Mouse (Mus musculus) hindbrain, embryonic 16.5 days (tissue): ENCODE measurements at regions not wholly inside any gene's neighbourhood (a gene's known extent, or its start where the extent isn't known, plus 50 kb on each side); places are given as distances from the start of the nearest gene placed in this dataset.
"Not testable (repeated sequence)": the region's sequence is repeated elsewhere in the genome, so short reads cannot be mapped to it uniquely, and the experiment has no call there.

Source experiments
- ATAC-seq: fragments of 200-750 bp; cut with Nextera tagmentation; 2 replicates; pipeline ENCODE4 v1.8.0; 2017; ENCODE audit warnings: moderate TSS enrichment, moderate library complexity
- H3K27ac ChIP-seq: fragments of 300-500 bp; sonication (generic); 2 replicates; pipeline ENCODE4 v1.5.1; 2014; ENCODE audit warnings: low read depth, mild to moderate bottlenecking, control low read depth, low read length, moderate library complexity
- H3K27me3 ChIP-seq: fragments of 300-500 bp; sonication (generic); replicated peaks from 2 replicates; pipeline ENCODE4 v1.6.1; 2014; ENCODE audit warnings: low read length; ENCODE audit not compliant: control insufficient read depth, insufficient read depth
- H3K36me3 ChIP-seq: fragments of 300-500 bp; sonication (generic); 2 replicates; pipeline ENCODE4 v1.6.1; 2014; ENCODE audit warnings: mild to moderate bottlenecking, low read length, moderate library complexity, mixed read lengths; ENCODE audit not compliant: control insufficient read depth, insufficient read depth
- H3K4me1 ChIP-seq: fragments of 300-500 bp; sonication (generic); 2 replicates; pipeline ENCODE4 v1.6.1; 2014; ENCODE audit warnings: low read depth, low read length; ENCODE audit not compliant: control insufficient read depth, insufficient read depth
- H3K4me2 ChIP-seq: fragments of 300-500 bp; sonication (generic); 2 replicates; pipeline ENCODE4 v1.6.1; 2014; ENCODE audit warnings: mild to moderate bottlenecking, low read length, control low read depth, moderate library complexity
- H3K4me3 ChIP-seq: fragments of 300-500 bp; sonication (generic); 2 replicates; pipeline ENCODE4 v1.5.1; 2014; ENCODE audit warnings: mild to moderate bottlenecking, low read length, control low read depth, moderate library complexity
- H3K9ac ChIP-seq: fragments of 300-500 bp; sonication (generic); 2 replicates; pipeline ENCODE4 v1.6.1; 2014; ENCODE audit warnings: low read depth, mild to moderate bottlenecking, control low read depth, low read length, moderate library complexity
- H3K9me3 ChIP-seq: fragments of 300-500 bp; sonication (generic); 2 replicates; pipeline ENCODE4 v1.6.1; 2014; ENCODE audit warnings: mild to moderate bottlenecking, low read length, moderate library complexity; ENCODE audit not compliant: control insufficient read depth
- WGBS: fragments of 180-500 bp; shearing (Covaris S2); extraction: QIAGEN DNeasy Blood & Tissue Kit; methylation state at CpG from one replicate; pipeline ENCODE4 v1.1.7; 2014; 5-methylcytosine and 5-hydroxymethylcytosine counted together

DNA sequence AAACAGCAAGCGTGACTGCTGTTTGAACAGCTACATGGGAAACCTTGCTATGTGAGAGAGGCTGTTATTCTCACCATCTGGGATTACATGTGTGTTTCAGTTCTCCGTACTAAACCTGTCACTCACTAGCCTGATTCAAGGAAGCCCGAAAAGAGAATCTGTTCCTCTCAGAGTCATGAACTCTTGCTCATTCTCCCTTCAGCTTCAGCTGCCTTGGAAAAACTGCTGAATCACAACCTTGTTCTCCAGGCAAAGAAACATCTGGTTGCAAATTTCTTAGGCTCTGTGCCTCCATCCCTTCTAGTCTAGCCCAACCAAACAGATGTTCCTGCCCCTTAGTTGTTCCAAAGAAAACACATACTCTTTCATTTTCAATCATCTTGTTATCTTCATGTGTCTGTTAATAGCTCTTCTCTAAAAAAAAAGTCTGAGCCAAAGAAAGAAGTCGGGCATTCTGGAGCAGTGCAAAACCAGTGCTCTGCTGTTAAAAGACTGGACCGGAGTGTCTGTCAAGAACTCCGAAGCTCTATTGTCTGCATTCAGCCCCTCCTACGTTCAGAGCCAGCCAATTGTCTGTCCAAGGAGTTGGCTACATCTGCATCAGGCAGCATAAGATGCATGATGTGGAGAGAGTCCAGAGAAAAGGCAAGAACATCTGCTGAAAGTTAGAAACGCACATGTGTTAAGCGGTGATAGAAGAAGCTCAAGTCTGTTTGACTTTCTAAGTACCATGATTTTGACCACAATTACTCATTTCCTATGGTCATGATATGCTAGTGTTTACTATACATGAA lies 313.8 kb upstream of the Pkdcc start:
- no peak overlapping the region for H3K4me3 ChIP-seq
- H3K27ac ChIP-seq, result no peak overlapping the region
- WGBS, result 54% methylated on average over 9 of the region's 9 CpGs
- no peaks in the 10 kb centered on the region for H3K36me3 ChIP-seq
- no peaks in the 10 kb centered on the region for H3K27me3 ChIP-seq
- no peaks in the 10 kb centered on the region for H3K9me3 ChIP-seq
- H3K4me1 ChIP-seq, result no peaks in the 10 kb centered on the region
- no peak overlapping the region for H3K9ac ChIP-seq
- no peak for ATAC-seq
- H3K4me2 ChIP-seq, result no peak overlapping the region

DNA sequence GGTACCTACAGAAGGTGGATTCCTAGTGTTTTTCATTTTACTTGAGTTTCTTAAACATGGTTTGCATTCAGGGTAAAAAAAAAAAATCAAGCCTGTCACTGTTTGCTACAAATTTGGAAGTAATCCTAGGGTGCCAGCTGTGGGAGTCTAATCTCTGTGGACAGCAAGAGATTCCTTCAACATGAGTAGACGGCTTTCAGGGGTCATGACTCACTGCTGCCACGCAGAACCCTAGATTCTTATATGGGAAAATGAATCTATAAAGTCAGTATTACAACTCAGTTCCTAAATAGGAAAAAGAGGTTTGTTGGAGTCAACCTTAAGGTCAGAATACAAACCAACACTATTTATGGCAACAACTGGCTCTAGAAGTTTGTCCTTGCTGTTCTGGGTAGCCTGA lies 310.1 kb upstream of the Pkdcc start:
- no peaks in the 10 kb centered on the region for H3K9me3 ChIP-seq
- no peaks in the 10 kb centered on the region for H3K4me1 ChIP-seq
- WGBS, result 94% methylated on average over 2 of the region's 2 CpGs
- no peak overlapping the region for H3K4me3 ChIP-seq
- no peak for ATAC-seq
- H3K27ac ChIP-seq, result no peak overlapping the region
- H3K36me3 ChIP-seq, result no peaks in the 10 kb centered on the region
- no peak overlapping the region for H3K9ac ChIP-seq
- H3K27me3 ChIP-seq, result no peaks in the 10 kb centered on the region
- H3K4me2 ChIP-seq, result no peak overlapping the region

DNA sequence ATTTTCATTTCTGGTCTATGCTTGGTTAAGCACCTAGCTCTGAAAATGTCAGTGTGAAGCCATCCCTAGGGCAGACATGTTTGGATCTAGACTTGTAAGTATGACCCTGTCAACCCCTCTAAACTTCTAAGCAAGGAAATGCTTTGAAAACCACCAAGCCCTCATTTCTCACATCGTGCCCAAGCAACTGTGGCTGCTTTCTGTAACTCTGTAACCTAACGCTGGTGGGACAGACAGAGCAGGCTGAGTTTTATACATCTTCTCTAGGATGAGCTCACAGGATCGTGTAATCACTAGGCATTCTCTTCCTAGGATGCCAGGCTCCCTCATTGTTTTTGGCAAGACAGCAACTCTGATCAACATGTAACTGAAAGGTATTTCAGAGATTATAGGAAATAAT lies 309.6 kb upstream of the Pkdcc start:
- no peaks in the 10 kb centered on the region for H3K27me3 ChIP-seq
- H3K4me3 ChIP-seq, result no peak overlapping the region
- no peak overlapping the region for H3K9ac ChIP-seq
- no peak for ATAC-seq
- H3K9me3 ChIP-seq, result no peaks in the 10 kb centered on the region
- no peak overlapping the region for H3K27ac ChIP-seq
- no peaks in the 10 kb centered on the region for H3K36me3 ChIP-seq
- WGBS, result 80% methylated on average over 3 of the region's 3 CpGs
- no peaks in the 10 kb centered on the region for H3K4me1 ChIP-seq
- H3K4me2 ChIP-seq, result no peak overlapping the region

DNA sequence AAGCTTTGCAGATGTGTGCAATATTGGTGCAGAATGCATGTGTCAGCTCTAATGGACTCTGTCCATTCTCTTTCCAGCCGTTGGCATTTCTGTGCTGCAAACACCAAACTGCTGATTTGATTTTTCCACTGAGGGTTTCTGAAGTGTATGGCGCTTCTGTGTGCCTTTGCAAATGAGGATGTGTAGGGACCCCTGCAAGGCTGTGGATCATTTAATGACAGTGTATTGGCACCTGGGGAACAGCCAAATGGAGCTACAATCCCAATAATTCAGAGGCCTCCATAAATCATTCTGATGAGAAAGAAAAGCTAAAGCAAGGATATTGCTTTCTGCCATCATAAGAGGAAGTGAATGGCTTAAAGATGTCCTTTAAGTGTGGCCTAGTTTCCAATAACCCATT lies 305.9 kb upstream of the Pkdcc start:
- Histone ChIP-seq H3K4me3 (no peak overlapping the region), H3K36me3 (no peaks in the 10 kb centered on the region), H3K27me3 (no peaks in the 10 kb centered on the region), H3K4me2 (no peak overlapping the region), H3K27ac (no peak overlapping the region), H3K9me3 (no peaks in the 10 kb centered on the region), H3K9ac (no peak overlapping the region), H3K4me1 (no peaks in the 10 kb centered on the region)
- ATAC-seq, result peak; percentile 54; the same call in 1 of the 2 replicates
- 41% methylated on average over 2 of the region's 2 CpGs for WGBS

DNA sequence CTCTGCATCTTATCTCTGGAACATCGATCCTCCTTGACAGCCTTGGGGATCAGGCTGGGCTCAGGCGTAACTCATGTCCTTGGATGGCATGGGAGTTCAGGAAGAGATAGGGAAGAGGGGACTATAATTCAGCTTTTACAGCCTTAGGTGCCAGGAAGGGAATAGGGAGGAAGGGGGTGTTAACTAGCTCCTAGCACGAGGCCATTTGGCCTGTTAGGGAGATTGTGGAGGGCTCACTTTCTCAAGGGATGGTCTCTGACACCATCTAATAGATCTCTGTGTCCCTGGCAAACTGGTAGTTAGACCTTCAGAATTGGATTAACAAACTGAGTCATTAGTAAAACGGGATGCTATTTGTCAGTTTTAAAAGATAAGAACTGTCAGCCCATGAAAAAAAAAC lies 292.1 kb upstream of the Pkdcc start:
- H3K9me3 ChIP-seq, H3K27me3 ChIP-seq, H3K36me3 ChIP-seq, H3K4me1 ChIP-seq, H3K27ac ChIP-seq, ATAC-seq, H3K4me2 ChIP-seq, H3K4me3 ChIP-seq, H3K9ac ChIP-seq: not testable (repeated sequence)
- 86% methylated on average over 4 of the region's 4 CpGs for WGBS

DNA sequence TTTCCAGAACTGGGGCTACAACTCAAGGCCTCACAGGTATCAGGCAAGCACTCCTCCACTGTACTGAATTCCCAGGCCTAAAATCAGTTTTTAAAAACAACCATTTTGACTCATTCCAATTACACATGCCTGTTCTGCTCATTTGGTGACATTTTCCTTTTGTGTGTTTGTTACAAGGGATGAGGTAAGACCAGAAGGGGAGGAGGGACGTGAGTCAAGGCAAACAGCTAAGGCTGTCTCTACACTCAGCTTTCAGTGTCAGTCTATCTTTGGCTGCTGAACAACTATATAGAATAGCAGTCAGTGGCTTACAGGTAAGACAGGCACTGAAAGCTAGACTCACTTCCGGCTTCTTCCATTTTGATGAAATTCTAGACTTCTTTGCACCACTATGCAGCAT lies 289.3 kb upstream of the Pkdcc start:
- Histone ChIP-seq H3K27me3 (no peaks in the 10 kb centered on the region), H3K4me3 (no peak overlapping the region), H3K27ac (no peak overlapping the region), H3K4me1 (peaks cover 6% of the 10 kb centered on the region), H3K9ac (no peak overlapping the region), H3K4me2 (no peak overlapping the region), H3K9me3 (no peaks in the 10 kb centered on the region), H3K36me3 (no peaks in the 10 kb centered on the region)
- no peak for ATAC-seq
- 93% methylated on average over 2 of the region's 2 CpGs for WGBS

DNA sequence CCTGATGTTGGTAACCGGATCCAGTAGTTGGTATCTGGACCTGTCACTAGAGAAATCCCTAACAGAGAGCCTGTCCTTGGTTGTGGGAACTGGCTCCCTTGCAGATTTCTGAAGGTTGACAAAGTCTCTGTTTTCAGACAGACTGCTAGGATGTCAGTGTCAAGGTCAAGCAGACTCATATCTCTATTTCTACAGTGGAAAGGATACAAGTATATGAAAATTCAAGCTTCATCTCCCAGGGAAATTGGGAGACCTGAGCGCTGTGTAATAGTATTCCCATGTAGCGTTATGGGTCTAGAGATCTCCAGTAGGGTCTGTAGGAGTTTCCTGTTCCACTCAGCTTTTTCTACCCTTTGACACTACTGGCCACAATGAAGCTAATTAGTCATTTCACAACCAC lies 287.4 kb upstream of the Pkdcc start:
- no peak for ATAC-seq
- no peaks in the 10 kb centered on the region for H3K36me3 ChIP-seq
- no peaks in the 10 kb centered on the region for H3K9me3 ChIP-seq
- no peak overlapping the region for H3K9ac ChIP-seq
- H3K27me3 ChIP-seq, result no peaks in the 10 kb centered on the region
- peaks cover 6% of the 10 kb centered on the region for H3K4me1 ChIP-seq
- WGBS, result 94% methylated on average over 3 of the region's 3 CpGs
- H3K4me2 ChIP-seq, result no peak overlapping the region
- no peak overlapping the region for H3K27ac ChIP-seq
- no peak overlapping the region for H3K4me3 ChIP-seq

DNA sequence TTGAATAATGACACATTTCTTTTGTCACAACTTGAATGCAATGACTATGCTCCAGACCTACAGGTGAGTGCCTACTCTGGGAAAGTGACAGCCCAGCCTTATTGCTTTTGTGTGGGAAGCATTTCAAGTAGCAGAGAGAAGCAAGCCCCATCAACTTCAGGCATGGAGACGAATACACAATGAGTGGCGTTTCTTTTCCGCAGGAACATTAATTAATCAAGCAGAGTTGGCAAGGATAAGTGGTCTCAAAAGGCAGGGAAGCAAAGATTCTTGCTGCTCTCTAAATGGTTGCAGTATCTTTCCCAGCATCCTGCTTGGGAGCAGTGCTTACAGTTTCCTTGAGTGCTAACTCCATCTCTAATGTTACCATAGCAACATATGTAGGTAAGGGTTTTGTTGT lies 285.6 kb upstream of the Pkdcc start:
- Histone ChIP-seq H3K9me3 (no peaks in the 10 kb centered on the region), H3K4me1 (peaks cover 6% of the 10 kb centered on the region), H3K27me3 (no peaks in the 10 kb centered on the region), H3K4me2 (no peak overlapping the region), H3K9ac (no peak overlapping the region), H3K36me3 (no peaks in the 10 kb centered on the region), H3K4me3 (no peak overlapping the region), H3K27ac (peak overlapping the region; percentile 12; the same call in 1 of the 2 replicates)
- WGBS, result 18% methylated on average over 3 of the region's 3 CpGs
- ATAC-seq, result peak; percentile 87

DNA sequence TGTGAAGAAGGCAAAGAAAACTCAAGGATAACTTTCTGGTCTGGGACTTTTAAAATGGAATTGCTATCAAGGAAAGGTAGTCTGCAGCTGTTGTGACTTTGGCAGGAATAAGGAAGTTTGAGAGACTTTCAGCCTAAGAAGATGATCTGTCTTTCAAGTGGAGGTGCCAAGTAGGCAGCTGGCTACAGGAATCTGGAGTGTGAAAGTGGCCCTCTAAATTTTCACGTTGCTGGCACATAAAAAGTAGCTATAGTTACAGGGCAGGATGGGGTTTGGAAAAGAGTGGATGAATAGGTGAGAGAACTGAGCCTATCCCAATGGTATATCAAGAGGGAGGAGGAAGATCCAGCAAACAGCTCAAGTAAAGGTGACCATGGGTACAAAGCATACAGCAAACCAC lies 284.4 kb upstream of the Pkdcc start:
- 76% methylated on average over 1 of the region's 1 CpGs for WGBS
- Histone ChIP-seq H3K27me3 (no peaks in the 10 kb centered on the region), H3K4me3 (no peak overlapping the region), H3K9ac (no peak overlapping the region), H3K36me3 (no peaks in the 10 kb centered on the region), H3K9me3 (no peaks in the 10 kb centered on the region), H3K4me2 (no peak overlapping the region), H3K27ac (no peak overlapping the region), H3K4me1 (peaks cover 6% of the 10 kb centered on the region)
- no peak for ATAC-seq
